Mouse (Mus musculus): ENCODE measurements around the gene Gm13289. TPM values are rescaled to one million over a fixed set of nuclear protein-coding genes. Genes with fewer than 3 reads are reported as not detected.
"Not testable (repeated sequence)": the region's sequence is repeated elsewhere in the genome, so short reads cannot be mapped to it uniquely, and the experiment has no call there.

Gm13289 gene
- total RNA-seq (2012; rRNA removed), result not detected in 2 replicates
- polyA plus RNA-seq (2012; ENCODE audit: insufficient read depth in 1 of 2, insufficient read length in 2 of 2, low read depth in 1 of 2, low replicate concordance in 2 of 2, missing spikeins in 1 of 2), result not detected

GRCm38 (mm10) chr4:88776622-88777021 is at the start of gene Gm13289:
Gm13289 (plus strand) TSS chr4:88776922.
- H3K27ac ChIP-seq (ENCODE audit: control insufficient read depth, low read depth, low read length); H3K36me3 ChIP-seq (ENCODE audit: control insufficient read depth in 1 of 2, insufficient read depth in 2 of 2, low read length in 2 of 2); DNase-seq (ENCODE audit: low read depth, low spot score); H3K4me3 ChIP-seq (ENCODE audit: control insufficient read depth in 1 of 2, insufficient read depth in 1 of 2, low read depth in 2 of 2, low read length in 2 of 2); H3K27me3 ChIP-seq (ENCODE audit: control insufficient read depth in 1 of 2, insufficient read depth in 2 of 2, low read length in 2 of 2); H3K79me2 ChIP-seq (ENCODE audit: control insufficient read depth, insufficient read depth, low read length, poor library complexity); H3K4me1 ChIP-seq (ENCODE audit: control insufficient read depth in 1 of 2, insufficient read depth in 2 of 2, low read length in 2 of 2); H3K9me3 ChIP-seq (replicated peaks; ENCODE audit: insufficient read depth, low read length); H3K9ac ChIP-seq (ENCODE audit: control insufficient read depth, low read depth, low read length, poor library complexity, severe bottlenecking): not testable (repeated sequence)

- DNase-seq (ENCODE audit: low read depth, low spot score), result peak; percentile 73
- TF ChIP-seq POLR2A (IDR thresholded peaks at IDR 0.05; ENCODE audit: control insufficient read depth in 1 of 2, insufficient read depth in 1 of 2, low read depth in 1 of 2, low read length in 2 of 2, poor library complexity in 1 of 2) (no peak), ZNF384 (IDR thresholded peaks at IDR 0.05; ENCODE audit: low read depth, low read length) (peak; percentile 68), CHD1 (IDR thresholded peaks at IDR 0.05; ENCODE audit: low read depth, low read length) (no peak), KAT2A (conservative IDR thresholded peaks at IDR 0.05; ENCODE audit: low read depth, low read length) (no peak), HCFC1 (IDR thresholded peaks at IDR 0.05; ENCODE audit: low read depth, low read length) (no peak), TAL1 (IDR thresholded peaks at IDR 0.05; ENCODE audit: low read length) (no peak), TBP (IDR thresholded peaks at IDR 0.05; ENCODE audit: low read depth, low read length) (no peak), GATA1 (IDR thresholded peaks at IDR 0.05; ENCODE audit: low read depth, low read length) (no peak), ZC3H11A (IDR thresholded peaks at IDR 0.05; ENCODE audit: low read depth, low read length) (peak; percentile 6; the same call in 1 of the 2 replicates), MYB (IDR thresholded peaks at IDR 0.05; ENCODE audit: low read depth, low read length) (no peak), MXI1 (IDR thresholded peaks at IDR 0.05; ENCODE audit: low read depth, low read length) (no peak), MYC (IDR thresholded peaks at IDR 0.05; ENCODE audit: low read depth, low read length) (no peak), ZMIZ1 (IDR thresholded peaks at IDR 0.05; ENCODE audit: low read depth, low read length) (no peak), SIN3A (IDR thresholded peaks at IDR 0.05; ENCODE audit: low read length) (0 out of 2 replicates have a peak, but pooled peaks have one; percentile 29), ETS1 (IDR thresholded peaks at IDR 0.05; ENCODE audit: low read depth, low read length) (0 out of 2 replicates have a peak, but pooled peaks have one; percentile 35), MEF2A (IDR thresholded peaks at IDR 0.05; ENCODE audit: extremely low read depth, insufficient replicate concordance, low read depth, low read length, poor library complexity, severe bottlenecking) (no peak), NRF1 (IDR thresholded peaks at IDR 0.05; ENCODE audit: insufficient read depth, low read depth, low read length, poor library complexity, severe bottlenecking) (no peak), POLR2AphosphoS5 (IDR thresholded peaks at IDR 0.05; ENCODE audit: borderline replicate concordance, low read depth, low read length) (no peak), JUND (IDR thresholded peaks at IDR 0.05; ENCODE audit: low read depth, low read length) (no peak), UBTF (IDR thresholded peaks at IDR 0.05; ENCODE audit: borderline replicate concordance, insufficient read depth, low read depth, low read length) (no peak), ZKSCAN1 (IDR thresholded peaks at IDR 0.05; ENCODE audit: low read depth, low read length) (no peak), MAFK (IDR thresholded peaks at IDR 0.05; ENCODE audit: borderline replicate concordance, low read depth, low read length) (no peak), ELF1 (IDR thresholded peaks at IDR 0.05; ENCODE audit: low read depth, low read length) (no peak), EP300 (IDR thresholded peaks at IDR 0.05; ENCODE audit: low read depth in 1 of 2, low read length in 2 of 2) (no peak), CTCF (IDR thresholded peaks at IDR 0.05 in 2 of 3, conservative IDR thresholded peaks at IDR 0.05 in 1 of 3; ENCODE audit: control insufficient read depth in 1 of 3, insufficient read depth in 1 of 3, low read depth in 2 of 3, low read length in 3 of 3, poor library complexity in 1 of 3, severe bottlenecking in 1 of 3) (peak; percentile 53 to 63 (median 60)), NELFE (IDR thresholded peaks at IDR 0.05; ENCODE audit: low read depth, low read length) (no peak), GABPA (IDR thresholded peaks at IDR 0.05; ENCODE audit: low read depth, low read length) (no peak), MAX (IDR thresholded peaks at IDR 0.05; ENCODE audit: low read length) (no peak), SMC3 (IDR thresholded peaks at IDR 0.05; ENCODE audit: low read depth, low read length) (peak; percentile 62), RAD21 (IDR thresholded peaks at IDR 0.05; ENCODE audit: low read depth, low read length) (peak; percentile 25)
- Histone ChIP-seq H3K27me3 (ENCODE audit: control insufficient read depth in 1 of 2, insufficient read depth in 2 of 2, low read length in 2 of 2) (no peaks in the 10 kb centered on the region; a peak in 1 of 4 replicates), H3K4me3 (ENCODE audit: control insufficient read depth in 1 of 2, insufficient read depth in 1 of 2, low read depth in 2 of 2, low read length in 2 of 2) (peak overlapping the region; percentile 38 to 50), H3K79me2 (ENCODE audit: control insufficient read depth, insufficient read depth, low read length, poor library complexity) (no peaks in the 10 kb centered on the region), H3K9ac (ENCODE audit: control insufficient read depth, low read depth, low read length, poor library complexity, severe bottlenecking) (peak overlapping the region; percentile 35), H3K27ac (ENCODE audit: control insufficient read depth, low read depth, low read length) (no peak overlapping the region; the same call in 1 of the 2 replicates), H3K9me3 (replicated peaks; ENCODE audit: insufficient read depth, low read length) (no peaks in the 10 kb centered on the region), H3K36me3 (ENCODE audit: control insufficient read depth in 1 of 2, insufficient read depth in 2 of 2, low read length in 2 of 2) (peaks cover 0 to 3% of the 10 kb centered on the region in 2 experiments; a peak in 2 of 4 replicates), H3K4me1 (ENCODE audit: control insufficient read depth in 1 of 2, insufficient read depth in 2 of 2, low read length in 2 of 2) (peaks cover 0 to 3% of the 10 kb centered on the region in 2 experiments; a peak in 1 of 4 replicates)
These were observed 49.4 kb upstream of the Gm13289 start for GRCm38 (mm10) chr4:88727324-88727723.
